ENCODE assay signal across 8 mouse cellular contexts in genomic region chr6:88840791-88841513, GRCm38 (mm10). TPM values are rescaled to one million over a fixed set of nuclear protein-coding genes. Genes with fewer than 3 reads are reported as not detected.
DNase-seq lines count a peak whose midpoint lies in the region; ATAC-seq and TF ChIP-seq lines count a peak whose summit lies in the region.

No protein-coding gene starts in this region.

- 54% methylated on average over 9 of the region's 9 CpGs for WGBS in embryonic facial prominence, embryonic 13.5 days
- 55% methylated on average over 9 of the region's 9 CpGs for WGBS in neural tube, embryonic 13.5 days

- no peaks in the 10 kb centered on the region for H3K27me3 ChIP-seq in embryonic facial prominence, embryonic 13.5 days
- no peaks in the 10 kb centered on the region for H3K27me3 ChIP-seq in neural tube, embryonic 13.5 days

- H3K27ac ChIP-seq in layer of hippocampus, adult 2 months: peak overlapping the region; percentile 97
- H3K27ac ChIP-seq in embryonic facial prominence, embryonic 13.5 days: peak overlapping the region; percentile 86
- H3K27ac ChIP-seq in neural tube, embryonic 13.5 days (replicated peaks): peak overlapping the region; percentile 91

- DNase-seq in layer of hippocampus, adult 2 months (ENCODE audit: low spot score in 2 of 2): no peak
- DNase-seq in layer of hippocampus, adult 11-12 months (ENCODE audit: low spot score): no peak
- peak; percentile 18 for DNase-seq in induced T-regulatory cell, adult 2 months (ENCODE audit: low read depth)
- no peak for DNase-seq in right cerebral cortex, adult 2 months (ENCODE audit: low spot score in 2 of 2)
- no peak for DNase-seq in layer of hippocampus, postnatal 10 days (ENCODE audit: low spot score in 2 of 2)
- DNase-seq in right cerebral cortex, postnatal 36 days (ENCODE audit: low spot score in 2 of 2): no peak

- no peaks in the 10 kb centered on the region for H3K9me3 ChIP-seq in embryonic facial prominence, embryonic 13.5 days
- H3K9me3 ChIP-seq in neural tube, embryonic 13.5 days: no peaks in the 10 kb centered on the region

- TF ChIP-seq CTCF in layer of hippocampus, adult 2 months (conservative IDR thresholded peaks at IDR 0.05): no peak

- H3K4me1 ChIP-seq in embryonic facial prominence, embryonic 13.5 days: peaks cover 27% of the 10 kb centered on the region
- H3K4me1 ChIP-seq in neural tube, embryonic 13.5 days (replicated peaks): peaks cover 36% of the 10 kb centered on the region

- H3K36me3 ChIP-seq in embryonic facial prominence, embryonic 13.5 days: peaks cover 45% of the 10 kb centered on the region
- H3K36me3 ChIP-seq in neural tube, embryonic 13.5 days: peaks cover 65% of the 10 kb centered on the region

- peak overlapping the region; percentile 91 for H3K4me2 ChIP-seq in embryonic facial prominence, embryonic 13.5 days
- peak overlapping the region; percentile 79 for H3K4me2 ChIP-seq in neural tube, embryonic 13.5 days

- ATAC-seq in embryonic facial prominence, embryonic 13.5 days (ENCODE audit: insufficient number of reproducible peaks, insufficient read depth, low FRiP score, low TSS enrichment, low read depth): no peak
- no peak for ATAC-seq in neural tube, embryonic 13.5 days (ENCODE audit: low read depth)

- peak overlapping the region; percentile 85 for H3K9ac ChIP-seq in embryonic facial prominence, embryonic 13.5 days
- peak overlapping the region; percentile 75 for H3K9ac ChIP-seq in neural tube, embryonic 13.5 days

- H3K4me3 ChIP-seq in layer of hippocampus, adult 2 months: peak overlapping the region; percentile 96
- H3K4me3 ChIP-seq in embryonic facial prominence, embryonic 13.5 days: peak overlapping the region; percentile 88
- peak overlapping the region; percentile 68 for H3K4me3 ChIP-seq in neural tube, embryonic 13.5 days

RNA-seq across cellular contexts. Expression of gene Abtb1, which starts 0.8 kb away (rescaled TPM):
- 10 to 100 TPM; 33.4 to 37.1 TPM for total RNA-seq in layer of hippocampus, adult 2 months (2021)
- 33.8 and 34.4 TPM in 2 replicates for polyA plus RNA-seq in embryonic facial prominence, embryonic 13.5 days (2015; fragmentation: Nextera tagmentation; extraction: Ambion mirVana)
- polyA plus RNA-seq in neural tube, embryonic 13.5 days (2015; fragmentation: Nextera tagmentation; extraction: Ambion mirVana): 43.1 and 43.4 TPM in 2 replicates
- 10 to 100 TPM; 23.2 to 26.7 TPM for total RNA-seq in layer of hippocampus, postnatal 10 days (2021)

RNA-seq across cellular contexts. Expression of gene Podxl2, which starts 33.9 kb away (rescaled TPM):
- total RNA-seq in layer of hippocampus, adult 2 months (2021): 100 to 1,000 TPM; 160 to 165 TPM
- 141 and 143 TPM in 2 replicates for polyA plus RNA-seq in embryonic facial prominence, embryonic 13.5 days (2015; fragmentation: Nextera tagmentation; extraction: Ambion mirVana)
- polyA plus RNA-seq in neural tube, embryonic 13.5 days (2015; fragmentation: Nextera tagmentation; extraction: Ambion mirVana): 548 and 565 TPM in 2 replicates
- 100 to 1,000 TPM; 308 to 330 TPM for total RNA-seq in layer of hippocampus, postnatal 10 days (2021)

RNA-seq across cellular contexts. Expression of gene Mcm2, which starts 57.6 kb away (rescaled TPM):
- total RNA-seq in layer of hippocampus, adult 2 months (2021): 1 to 10 TPM; 5.7 to 7.4 TPM
- 124 and 131 TPM in 2 replicates for polyA plus RNA-seq in embryonic facial prominence, embryonic 13.5 days (2015; fragmentation: Nextera tagmentation; extraction: Ambion mirVana)
- 33.5 and 40.5 TPM in 2 replicates for polyA plus RNA-seq in neural tube, embryonic 13.5 days (2015; fragmentation: Nextera tagmentation; extraction: Ambion mirVana)
- 1 to 10 TPM; 9.7 TPM for total RNA-seq in layer of hippocampus, postnatal 10 days (2021)
